Mouse (Mus musculus) stomach, postnatal 0 days (tissue): ENCODE data around the gene Tenm4. TPM values are rescaled to one million over a fixed set of nuclear protein-coding genes. Genes with fewer than 3 reads are reported as not detected.

Experiments used
- ATAC-seq: fragments of 200-750 bp; cut with Nextera tagmentation; 2 replicates; pipeline ENCODE4 v1.8.0; 2017; ENCODE audit not compliant: low FRiP score, low TSS enrichment
- DNase-seq: peaks from one replicate; pipeline ENCODE4 v3.0.0-alpha.2; 2016; ENCODE audit warnings: low spot score
- H3K27ac ChIP-seq: fragments of 300-500 bp; sonication (generic); replicated peaks from 2 replicates; pipeline ENCODE4 v1.5.1; 2014; ENCODE audit warnings: mild to moderate bottlenecking, control low read depth
- H3K27me3 ChIP-seq: fragments of 300-500 bp; sonication (generic); 2 replicates; pipeline ENCODE4 v1.6.1; 2014; ENCODE audit warnings: low read length; ENCODE audit not compliant: control insufficient read depth, insufficient read depth
- H3K36me3 ChIP-seq: fragments of 300-500 bp; sonication (generic); 2 replicates; pipeline ENCODE4 v1.6.1; 2014; ENCODE audit warnings: low read length, mixed read lengths; ENCODE audit not compliant: control insufficient read depth, insufficient read depth
- H3K4me1 ChIP-seq: fragments of 300-500 bp; sonication (generic); replicated peaks from 2 replicates; pipeline ENCODE4 v1.6.1; 2014; ENCODE audit warnings: antibody characterized with exemption; ENCODE audit not compliant: control insufficient read depth, insufficient read depth
- H3K4me2 ChIP-seq: fragments of 300-500 bp; sonication (generic); replicated peaks from 2 replicates; pipeline ENCODE4 v1.6.1; 2014; ENCODE audit warnings: low read depth, mild to moderate bottlenecking, control low read depth, moderate library complexity
- H3K4me3 ChIP-seq: fragments of 300-500 bp; sonication (generic); 2 replicates; pipeline ENCODE4 v1.5.1; 2014; ENCODE audit warnings: low read depth, low read length, control low read depth
- H3K9ac ChIP-seq: fragments of 300-500 bp; sonication (generic); 2 replicates; pipeline ENCODE4 v1.6.1; 2014; ENCODE audit warnings: mild to moderate bottlenecking, low read length, control low read depth, mixed read lengths
- H3K9me3 ChIP-seq: fragments of 300-500 bp; sonication (generic); 2 replicates; pipeline ENCODE4 v1.6.1; 2016; ENCODE audit warnings: low read length; ENCODE audit not compliant: control insufficient read depth
- CTCF ChIP-seq: IDR thresholded peaks from 2 replicates; pipeline ENCODE4 v1.5.1; 2016; ENCODE audit warnings: antibody characterized with exemption, low read depth, mild to moderate bottlenecking, moderate library complexity
- EP300 ChIP-seq: optimal IDR thresholded peaks from 2 replicates; pipeline ENCODE3; 2016; ENCODE audit warnings: antibody characterized with exemption
- WGBS: fragments of 180-500 bp; shearing (Covaris S2); extraction: QIAGEN DNeasy Blood & Tissue Kit; methylation state at CpG from one replicate; pipeline ENCODE4 v1.1.7; 2014; 5-methylcytosine and 5-hydroxymethylcytosine counted together
- polyA plus RNA-seq: library from polyadenylated mRNA; unstranded; fragments of >200 nt; fragmentation: Nextera tagmentation; extraction: Ambion mirVana; gene quantifications from 2 replicates; pipeline ENCODE4 v1.2.1, GENCODE M21; 2015

Gene Tenm4
- polyA plus RNA-seq, 1 experiment from 2014 or later = 7.2 TPM

DNA sequence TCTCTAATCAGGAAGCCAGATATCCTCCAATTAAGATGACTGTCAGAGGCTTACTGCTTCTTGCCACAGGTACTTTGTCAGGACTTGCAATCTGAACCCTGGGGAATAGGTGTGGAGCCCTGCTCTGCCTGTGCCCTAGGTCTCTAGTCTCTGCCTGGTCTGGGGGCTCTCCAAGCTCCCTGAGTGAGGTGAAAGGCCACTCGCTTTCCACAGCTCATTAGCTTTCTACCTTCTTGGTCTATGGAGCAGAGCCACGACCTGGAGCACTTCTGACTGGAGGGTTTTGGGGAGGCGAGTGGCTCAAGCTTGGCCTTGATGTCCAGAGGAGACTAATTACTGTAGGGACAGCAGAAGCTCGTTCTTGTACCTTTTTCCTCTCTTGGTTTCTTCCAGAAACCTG is 617.1 kb downstream of the Tenm4 start:
- no peak for ATAC-seq
- DNase-seq = no peak
- Histone ChIP-seq H3K4me2 (no peak overlapping the region), H3K4me1 (no peaks in the 10 kb centered on the region), H3K9me3 (no peaks in the 10 kb centered on the region), H3K36me3 (no peaks in the 10 kb centered on the region), H3K9ac (no peak overlapping the region), H3K4me3 (no peak overlapping the region), H3K27ac (no peak overlapping the region), H3K27me3 (no peaks in the 10 kb centered on the region)
- TF ChIP-seq CTCF = no peak
- no peak for TF ChIP-seq EP300
- WGBS = 77% methylated on average over 4 of the region's 4 CpGs

DNA sequence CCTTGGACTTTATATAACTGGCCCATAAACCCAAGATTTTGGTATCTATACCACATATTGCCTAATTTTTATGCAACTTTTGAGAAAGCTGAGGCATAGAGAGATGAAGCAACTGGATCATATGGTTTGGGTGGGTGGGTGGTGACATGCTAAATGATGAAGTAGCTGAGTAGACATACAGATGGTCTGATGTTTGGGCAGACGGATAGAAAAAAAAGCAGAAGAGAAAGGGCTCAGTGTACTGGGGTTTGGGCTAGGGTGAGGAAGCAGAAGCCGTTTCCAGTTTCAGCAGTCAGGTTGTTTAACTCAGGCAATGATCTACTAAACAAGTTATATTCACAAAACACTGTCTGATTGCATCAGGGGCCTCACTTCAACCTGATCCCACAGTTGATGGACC is 619.3 kb downstream of the Tenm4 start:
- H3K27ac ChIP-seq = no peak overlapping the region
- no peak overlapping the region for H3K4me2 ChIP-seq
- no peak overlapping the region for H3K9ac ChIP-seq
- no peaks in the 10 kb centered on the region for H3K36me3 ChIP-seq
- TF ChIP-seq EP300 (no peak), CTCF (no peak)
- H3K9me3 ChIP-seq = no peaks in the 10 kb centered on the region
- no peaks in the 10 kb centered on the region for H3K4me1 ChIP-seq
- ATAC-seq (no peak), DNase-seq (no peak)
- 83% methylated on average over 2 of the region's 2 CpGs for WGBS
- no peaks in the 10 kb centered on the region for H3K27me3 ChIP-seq
- no peak overlapping the region for H3K4me3 ChIP-seq

DNA sequence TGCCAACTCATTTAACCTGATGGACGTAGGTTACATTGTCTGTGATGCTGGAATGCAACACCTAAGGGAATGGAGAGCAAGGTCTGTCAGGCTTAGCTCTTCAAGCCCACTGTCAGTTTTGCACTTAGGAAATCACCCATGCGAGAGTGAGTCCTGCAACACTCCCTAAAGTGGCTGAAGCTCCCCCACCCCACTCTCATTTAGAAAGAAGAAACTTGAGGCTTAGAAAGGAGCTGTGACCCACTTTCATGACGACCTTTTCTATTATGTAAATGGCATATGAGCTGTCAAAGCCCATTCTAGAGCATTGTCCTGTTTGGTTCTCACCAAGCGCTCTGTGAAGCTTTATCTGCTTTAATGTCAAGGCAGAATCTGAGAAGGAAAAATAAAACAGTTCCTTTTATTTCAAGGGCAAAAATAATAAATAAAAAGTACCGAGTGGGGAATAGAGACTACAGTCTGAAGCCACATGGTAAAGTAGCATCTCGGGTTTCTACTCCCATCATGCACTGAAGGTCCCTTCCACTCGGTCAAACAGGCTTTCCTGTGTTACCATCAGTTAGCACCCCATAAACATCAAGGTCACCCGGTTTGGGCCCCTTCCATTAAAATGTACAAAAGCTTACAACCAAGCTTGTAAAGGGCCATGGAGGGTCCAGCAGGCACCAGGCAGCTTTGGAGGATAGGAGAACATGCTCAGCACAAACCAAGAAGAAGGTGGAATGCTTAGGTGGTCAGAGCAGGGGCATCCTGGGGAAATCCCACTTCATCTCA is 621.6 kb downstream of the Tenm4 start:
- DNase-seq (no peak), ATAC-seq (no peak)
- no peak overlapping the region for H3K9ac ChIP-seq
- no peak overlapping the region for H3K4me3 ChIP-seq
- TF ChIP-seq EP300 (no peak), CTCF (no peak)
- no peak overlapping the region for H3K27ac ChIP-seq
- H3K4me2 ChIP-seq = no peak overlapping the region
- H3K9me3 ChIP-seq = no peaks in the 10 kb centered on the region
- WGBS = 74% methylated on average over 8 of the region's 8 CpGs
- H3K4me1 ChIP-seq = 0 out of 2 replicates have a peak, but pooled peaks cover 11% of the 10 kb centered on the region
- no peaks in the 10 kb centered on the region for H3K36me3 ChIP-seq
- H3K27me3 ChIP-seq = no peaks in the 10 kb centered on the region

DNA sequence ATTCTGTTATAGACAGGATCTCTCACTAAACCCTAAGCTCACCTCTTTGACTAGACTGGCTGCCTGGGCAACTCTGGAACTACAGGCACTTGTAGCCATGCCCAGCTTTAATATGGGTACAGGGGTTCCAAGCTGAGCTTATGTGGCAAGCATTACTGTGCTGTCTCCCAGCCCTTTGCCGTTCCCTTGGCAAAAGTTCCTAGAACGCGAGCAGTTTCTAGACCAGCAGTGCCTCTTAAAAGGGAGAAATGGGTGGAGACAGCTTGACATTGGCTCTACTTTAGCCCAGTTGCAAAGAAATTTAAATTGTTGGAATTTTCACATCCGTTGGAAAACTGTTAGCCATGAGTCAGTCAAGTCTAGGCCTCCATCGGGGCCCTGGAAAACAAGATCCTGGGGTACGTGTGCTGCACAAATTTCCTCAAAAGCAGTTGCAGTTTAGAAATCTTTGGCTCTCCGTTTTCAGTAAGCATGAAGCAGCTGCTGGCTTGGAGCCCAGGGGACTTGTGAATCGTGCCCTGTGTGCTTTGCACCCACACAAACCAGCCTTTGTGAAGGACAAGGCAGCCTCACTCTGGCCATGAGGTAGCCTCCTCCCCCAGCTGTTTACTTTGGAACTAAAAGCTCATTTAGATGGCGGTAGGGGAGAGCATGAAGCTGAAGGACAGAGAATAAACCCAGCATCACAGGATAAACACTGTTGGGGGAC is 625.1 kb downstream of the Tenm4 start:
- 0 out of 2 replicates have a peak, but pooled peaks cover 11% of the 10 kb centered on the region for H3K4me1 ChIP-seq
- ATAC-seq (peak; percentile 91), DNase-seq (peak; percentile 84)
- TF ChIP-seq EP300 (no peak), CTCF (no peak)
- H3K9ac ChIP-seq = no peak overlapping the region
- H3K36me3 ChIP-seq = no peaks in the 10 kb centered on the region
- H3K27ac ChIP-seq = peak overlapping the region; percentile 83
- no peaks in the 10 kb centered on the region for H3K27me3 ChIP-seq
- no peaks in the 10 kb centered on the region for H3K9me3 ChIP-seq
- WGBS = 11% methylated on average over 9 of the region's 9 CpGs
- no peak overlapping the region for H3K4me3 ChIP-seq
- no peak overlapping the region for H3K4me2 ChIP-seq

DNA sequence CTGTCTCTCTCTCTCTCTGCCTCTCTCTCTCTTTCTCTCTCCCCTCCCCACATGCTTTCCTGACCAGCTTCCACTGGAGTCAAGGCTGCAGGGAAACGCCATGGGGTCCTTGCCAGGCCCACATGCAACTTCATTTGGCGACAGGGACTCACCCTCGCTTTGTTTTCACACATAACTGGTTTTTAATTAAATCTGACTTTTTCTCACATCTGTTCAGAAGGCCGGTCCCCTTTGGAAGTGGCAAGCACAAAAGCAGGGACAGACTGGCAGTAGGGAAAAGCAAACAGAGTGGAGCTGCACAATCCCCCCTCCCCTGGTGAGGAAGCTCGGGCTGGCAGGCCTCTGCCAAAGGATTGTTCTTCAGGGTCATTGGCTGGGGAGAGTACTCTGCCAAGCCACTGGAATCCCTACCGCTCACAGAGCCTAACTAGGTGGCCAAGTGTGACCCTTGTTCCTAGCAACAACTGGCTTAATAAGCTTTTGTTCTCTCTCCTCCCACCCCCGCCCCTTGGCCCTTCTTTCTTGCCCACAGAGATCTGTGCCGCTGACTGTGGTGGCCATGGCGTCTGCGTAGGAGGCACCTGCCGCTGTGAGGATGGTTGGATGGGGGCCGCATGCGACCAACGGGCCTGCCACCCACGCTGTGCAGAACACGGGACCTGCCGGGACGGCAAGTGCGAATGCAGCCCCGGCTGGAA is 625.9 kb downstream of the Tenm4 start:
- Histone ChIP-seq H3K4me1 (0 out of 2 replicates have a peak, but pooled peaks cover 13% of the 10 kb centered on the region), H3K27ac (peak overlapping the region; percentile 83), H3K4me2 (0 out of 2 replicates have a peak overlapping the region, but pooled peaks have one; percentile 1), H3K9me3 (no peaks in the 10 kb centered on the region), H3K36me3 (no peaks in the 10 kb centered on the region), H3K9ac (peak overlapping the region; percentile 31; the same call in 1 of the 2 replicates), H3K4me3 (no peak overlapping the region), H3K27me3 (no peaks in the 10 kb centered on the region)
- 65% methylated on average over 20 of the region's 20 CpGs for WGBS
- TF ChIP-seq EP300 (no peak), CTCF (no peak)
- peak; percentile 41 for DNase-seq
- ATAC-seq = peak; percentile 75
